Mouse (Mus musculus) ES-E14 (cell line): ENCODE results near the gene Pdgfd.

ENCODE experiments used
- CHD2 ChIP-seq: IDR thresholded peaks from 2 replicates; pipeline ENCODE4 v1.6.1; 2014; ENCODE audit warnings: mild to moderate bottlenecking, low read depth, low read length, inconsistent platforms
- HCFC1 ChIP-seq: IDR thresholded peaks from 2 replicates; pipeline ENCODE4 v1.6.1; 2012; ENCODE audit warnings: low read length, inconsistent platforms, borderline replicate concordance; ENCODE audit not compliant: insufficient read depth
- MAFK ChIP-seq: IDR thresholded peaks from 2 replicates; pipeline ENCODE4 v1.6.1; 2014; ENCODE audit warnings: mild to moderate bottlenecking, low read depth, low read length, inconsistent platforms; ENCODE audit not compliant: insufficient read depth
- ZC3H11A ChIP-seq: IDR thresholded peaks from 2 replicates; pipeline ENCODE4 v1.6.1; 2012; ENCODE audit warnings: low read depth, mild to moderate bottlenecking, inconsistent platforms, low read length, borderline replicate concordance
- ZNF384 ChIP-seq: IDR thresholded peaks from 2 replicates; pipeline ENCODE4 v1.6.1; 2012; ENCODE audit warnings: low read depth, low read length, inconsistent platforms

- TF ChIP-seq MAFK (no peak), HCFC1 (no peak), ZC3H11A (no peak), CHD2 (no peak), ZNF384 (no peak)
Measured at GRCm38 (mm10) chr9:6276395-6276794, 108.0 kb downstream of the Pdgfd start.
